Mouse (Mus musculus) brain, embryonic 14.5 days (tissue): Measurements from ENCODE around the gene Sin3b. TPM values are rescaled to one million over a fixed set of nuclear protein-coding genes. Genes with fewer than 3 reads are reported as not detected.

Experiments used
- DNase-seq: peaks from one replicate; pipeline ENCODE4 v3.0.0-alpha.2; 2011; ENCODE audit warnings: low read depth
- CTCF ChIP-seq: fragments of 200-500 bp; IDR thresholded peaks from 2 replicates; pipeline ENCODE4 v1.5.1; 2012; ENCODE audit warnings: inconsistent platforms, mild to moderate bottlenecking, moderate library complexity, borderline replicate concordance; ENCODE audit not compliant: insufficient read depth, insufficient read length; ENCODE audit errors: extremely low read depth
- POLR2A ChIP-seq: fragments of 200-500 bp; IDR thresholded peaks from 2 replicates; pipeline ENCODE4 v1.6.1; 2012; ENCODE audit warnings: mild to moderate bottlenecking, inconsistent platforms, borderline replicate concordance; ENCODE audit not compliant: poor library complexity, insufficient read depth, insufficient read length, severe bottlenecking; ENCODE audit errors: extremely low read depth
- polyA plus RNA-seq: library from polyadenylated mRNA; depleted of rRNA; stranded (reverse); fragments of >200 nt; gene quantifications from 2 replicates; pipeline ENCODE4 v1.2.3, GENCODE M21; 2012

The Sin3b gene
- polyA plus RNA-seq, 1 experiment: 180 TPM

GRCm38 (mm10) chr8:72735001-72735400, 11.9 kb downstream of the Sin3b start:
- TF ChIP-seq CTCF (no peak), POLR2A (no peak)
- no peak for DNase-seq

- no peak for DNase-seq
- no peak for TF ChIP-seq CTCF
- no peak for TF ChIP-seq POLR2A
Measured at GRCm38 (mm10) chr8:72736868-72737267, 13.8 kb downstream of the Sin3b start.

- no peak for TF ChIP-seq POLR2A
- TF ChIP-seq CTCF: peak; percentile 82
- peak; percentile 60 for DNase-seq
Measured at GRCm38 (mm10) chr8:72746061-72746460, 23.0 kb downstream of the Sin3b start.

- DNase-seq: no peak
- TF ChIP-seq CTCF (no peak), POLR2A (no peak)
Measured at GRCm38 (mm10) chr8:72749846-72750245, 26.8 kb downstream of the Sin3b start.

- TF ChIP-seq POLR2A (no peak), CTCF (no peak)
- DNase-seq: no peak
Measured at GRCm38 (mm10) chr8:72750266-72750665, 27.2 kb downstream of the Sin3b start.

GRCm38 (mm10) chr8:72751126-72751525, 28.0 kb downstream of the Sin3b start:
- TF ChIP-seq POLR2A: no peak
- no peak for TF ChIP-seq CTCF
- DNase-seq: no peak

GRCm38 (mm10) chr8:72752289-72752688, 29.2 kb downstream of the Sin3b start:
- DNase-seq: no peak
- TF ChIP-seq CTCF: no peak
- no peak for TF ChIP-seq POLR2A

GRCm38 (mm10) chr8:72753165-72753564, 30.1 kb downstream of the Sin3b start:
- DNase-seq: no peak
- TF ChIP-seq CTCF (no peak), POLR2A (no peak)

GRCm38 (mm10) chr8:72753781-72754180, 30.7 kb downstream of the Sin3b start:
- DNase-seq: no peak
- TF ChIP-seq POLR2A (no peak), CTCF (no peak)

- no peak for DNase-seq
- TF ChIP-seq POLR2A (no peak), CTCF (no peak)
Measured at GRCm38 (mm10) chr8:72756031-72756430, 32.9 kb downstream of the Sin3b start.

GRCm38 (mm10) chr8:72756771-72757390, 33.8 kb downstream of the Sin3b start:
- no peak for TF ChIP-seq CTCF
- DNase-seq: no peak

- DNase-seq: no peak
- TF ChIP-seq POLR2A (no peak), CTCF (no peak)
Measured at GRCm38 (mm10) chr8:72757426-72758195, 34.5 kb downstream of the Sin3b start.

- no peak for TF ChIP-seq POLR2A
- no peak for TF ChIP-seq CTCF
- DNase-seq: no peak
Measured at GRCm38 (mm10) chr8:72758310-72758709, 35.2 kb downstream of the Sin3b start.

- TF ChIP-seq CTCF: no peak
- no peak for TF ChIP-seq POLR2A
- no peak for DNase-seq
Measured at GRCm38 (mm10) chr8:72760216-72760615, 37.1 kb downstream of the Sin3b start.
